Mouse (Mus musculus) lung, postnatal 0 days (tissue): ENCODE measurements around the gene Hk1.

Source experiments
- CTCF ChIP-seq: IDR thresholded peaks from 2 replicates; pipeline ENCODE4 v1.5.1; 2016; ENCODE audit warnings: antibody characterized with exemption, mild to moderate bottlenecking
- EP300 ChIP-seq: IDR thresholded peaks from 2 replicates; pipeline ENCODE4 v1.6.1; 2016; ENCODE audit warnings: antibody characterized with exemption, mild to moderate bottlenecking, control low read depth

DNA sequence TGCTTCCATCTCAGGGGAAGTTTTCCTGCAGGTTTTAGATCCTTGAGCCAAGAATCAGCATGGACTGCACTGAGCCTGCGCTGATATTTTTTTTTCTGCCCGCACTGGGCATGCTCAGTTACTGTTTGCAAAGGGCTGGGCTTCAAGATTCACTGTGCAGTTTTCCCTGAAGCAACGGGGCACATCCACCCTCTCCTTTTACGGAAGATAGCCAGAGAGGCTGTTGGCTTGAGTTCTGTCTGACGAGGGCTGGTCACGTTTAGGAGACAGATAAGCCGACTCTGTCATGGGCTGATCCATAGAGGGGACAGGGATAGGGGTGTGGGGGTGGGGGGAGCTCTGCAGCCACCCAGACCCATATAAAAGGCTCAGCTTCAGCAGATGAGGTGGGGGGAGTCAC lies 47.2 kb downstream of the Hk1 start:
- TF ChIP-seq CTCF (no peak), EP300 (no peak)
